Mouse (Mus musculus): ENCODE measurements around the gene Mrps34.

DNA sequence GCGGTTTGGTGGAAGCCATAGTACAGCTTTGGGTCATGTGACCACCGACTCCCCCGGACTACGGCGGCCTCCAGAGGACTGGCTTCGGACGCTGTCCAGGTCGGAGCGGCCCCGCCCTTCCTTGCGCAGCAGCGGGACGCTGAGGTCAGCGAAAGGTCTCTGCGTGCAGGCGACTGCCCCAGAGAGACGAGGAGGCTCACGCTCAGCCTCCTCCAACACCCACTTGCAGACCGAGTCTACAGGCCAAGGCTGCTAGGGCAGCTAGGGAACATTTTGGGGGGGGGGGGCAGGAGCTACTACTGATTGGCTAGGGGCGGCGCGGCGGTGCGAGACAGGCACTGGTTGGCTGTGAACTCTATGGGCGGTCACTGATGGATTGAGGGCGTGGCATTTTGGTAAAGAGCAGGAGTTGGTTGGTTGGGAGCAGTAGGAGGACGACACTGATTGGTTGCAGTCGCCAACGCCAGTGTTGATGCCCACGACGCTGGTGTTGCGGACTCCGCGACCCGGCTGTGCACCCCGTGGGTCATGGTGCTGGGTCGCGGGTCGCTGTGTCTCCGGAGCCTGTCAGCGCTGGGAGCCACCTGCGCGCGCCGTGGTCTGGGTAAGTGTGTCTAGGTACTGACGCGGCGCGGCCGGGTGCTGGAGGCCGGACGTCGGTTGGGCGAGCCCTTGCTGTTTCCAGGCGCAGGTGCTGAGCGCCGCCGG, 44.7 kb upstream of the Mrps34 start, which contains the start of gene Fahd1:
- TF ChIP-seq CTCF (IDR thresholded peaks at IDR 0.05; ENCODE audit: borderline replicate concordance, insufficient read depth, low read depth, low read length) (no peak), POLR2A (IDR thresholded peaks at IDR 0.05; ENCODE audit: borderline replicate concordance, insufficient read depth, low read length) (peak; percentile 78)
